Mouse (Mus musculus) stomach, embryonic 16.5 days (tissue): ENCODE measurements around the gene Rpl15. TPM values are rescaled to one million over a fixed set of nuclear protein-coding genes. Genes with fewer than 3 reads are reported as not detected.

ENCODE experiments used
- ATAC-seq: fragments of 200-750 bp; cut with Nextera tagmentation; 2 replicates; pipeline ENCODE4 v1.8.0; 2017; ENCODE audit warnings: moderate number of reproducible peaks, moderate TSS enrichment; ENCODE audit not compliant: insufficient read depth, low FRiP score
- H3K27ac ChIP-seq: fragments of 300-500 bp; sonication (generic); 2 replicates; pipeline ENCODE4 v1.5.1; 2014; ENCODE audit warnings: low read length
- H3K27me3 ChIP-seq: fragments of 300-500 bp; sonication (generic); 2 replicates; pipeline ENCODE4 v1.6.1; 2014; ENCODE audit warnings: low read length, control low read depth, mixed read lengths; ENCODE audit not compliant: control insufficient read depth, insufficient read depth
- H3K36me3 ChIP-seq: fragments of 300-500 bp; sonication (generic); 2 replicates; pipeline ENCODE4 v1.6.1; 2014; ENCODE audit warnings: low read length; ENCODE audit not compliant: control insufficient read depth, insufficient read depth
- H3K4me1 ChIP-seq: fragments of 300-500 bp; sonication (generic); 2 replicates; pipeline ENCODE4 v1.6.1; 2014; ENCODE audit warnings: low read length, control low read depth, mixed read lengths; ENCODE audit not compliant: control insufficient read depth, insufficient read depth
- H3K4me2 ChIP-seq: fragments of 300-500 bp; sonication (generic); 2 replicates; pipeline ENCODE4 v1.6.1; 2014; ENCODE audit warnings: low read depth, low read length, mixed read lengths
- H3K4me3 ChIP-seq: fragments of 300-500 bp; sonication (generic); replicated peaks from 2 replicates; pipeline ENCODE4 v1.5.1; 2014; ENCODE audit warnings: mild to moderate bottlenecking, low read length
- H3K9ac ChIP-seq: fragments of 300-500 bp; sonication (generic); 2 replicates; pipeline ENCODE4 v1.6.1; 2014; ENCODE audit warnings: low read length
- H3K9me3 ChIP-seq: fragments of 300-500 bp; sonication (generic); replicated peaks from 2 replicates; pipeline ENCODE4 v1.6.1; 2016; ENCODE audit warnings: low read length, control low read depth; ENCODE audit not compliant: control insufficient read depth
- WGBS: fragments of 180-500 bp; shearing (Covaris S2); extraction: QIAGEN DNeasy Blood & Tissue Kit; methylation state at CpG from one replicate; pipeline ENCODE4 v1.1.7; 2014; 5-methylcytosine and 5-hydroxymethylcytosine counted together
- polyA plus RNA-seq: library from polyadenylated mRNA; unstranded; fragments of >200 nt; fragmentation: Nextera tagmentation; extraction: Ambion mirVana; gene quantifications from 2 replicates; pipeline ENCODE4 v1.2.1, GENCODE M21; 2015

The Rpl15 gene
- polyA plus RNA-seq, 1 experiment from 2014 or later, result 417 TPM

DNA sequence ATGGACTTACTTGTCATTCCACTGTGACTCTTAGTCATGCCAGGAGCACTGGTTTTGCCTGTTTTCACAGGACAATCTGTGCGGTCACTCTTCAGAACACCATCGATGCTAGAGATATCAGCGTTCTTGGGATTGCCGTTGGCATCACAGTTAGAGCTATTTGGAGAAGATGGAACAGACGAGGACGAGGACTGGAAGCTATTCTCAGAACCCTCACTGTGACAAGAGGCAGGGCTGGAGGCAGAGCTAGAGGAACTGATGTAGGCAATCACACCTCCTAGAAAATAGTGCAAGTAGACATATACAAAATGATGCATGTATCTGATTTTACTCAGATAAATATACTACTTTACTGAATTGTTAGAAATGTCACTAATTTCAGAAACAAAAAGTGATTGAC lies 49.2 kb downstream of the Rpl15 start:
- Histone ChIP-seq H3K27me3 (no peaks in the 10 kb centered on the region), H3K4me2 (no peak overlapping the region), H3K27ac (no peak overlapping the region), H3K9me3 (no peaks in the 10 kb centered on the region; the same call in 1 of the 2 replicates), H3K4me1 (no peaks in the 10 kb centered on the region), H3K36me3 (no peaks in the 10 kb centered on the region), H3K9ac (no peak overlapping the region), H3K4me3 (no peak overlapping the region)
- WGBS, result 91% methylated on average over 6 of the region's 6 CpGs
- ATAC-seq, result no peak

Other genes starting within 250 kb of the Rpl15 start
- gene Nr1d2, start 32.3 kb downstream of the Rpl15 start, polyA plus RNA-seq, result 7.3 and 7.5 TPM in 2 replicates
- 16.7 and 19.5 TPM in 2 replicates for gene Nkiras1, start 255 bp downstream of the Rpl15 start, polyA plus RNA-seq
- 125 and 132 TPM in 2 replicates for gene Ube2e1, start 60.5 kb upstream of the Rpl15 start, polyA plus RNA-seq